Mouse (Mus musculus) lung, postnatal 14 days (tissue): ENCODE data around the gene Zfp128.
A peak's percentile ranks its signal among the peaks of the same experiment; 100 is the strongest.
"Not testable (repeated sequence)": the region's sequence is repeated elsewhere in the genome, so short reads cannot be mapped to it uniquely, and the experiment has no call there.

ENCODE experiments used
- DNase-seq: peaks from one replicate; pipeline ENCODE4 v3.0.0; 2021

The Zfp128 gene

GRCm38 (mm10) chr7:12880911-12881660, at the start of gene Zfp128:
Gene Zfp128 (plus strand): TSS chr7:12881177.
- peak; percentile 93 for DNase-seq

- peak; percentile 91 for DNase-seq
These were observed 46.5 kb upstream of the Zfp128 start, which contains the start of gene Zfp110 for GRCm38 (mm10) chr7:12834162-12835120. Gene Zfp110 (plus strand): TSS chr7:12834761.

- peak; percentile 45 for DNase-seq
These were observed 45.7 kb upstream of the Zfp128 start for GRCm38 (mm10) chr7:12835193-12835671.

- DNase-seq, result no peak
These were observed 45.2 kb upstream of the Zfp128 start for GRCm38 (mm10) chr7:12835779-12836178.

GRCm38 (mm10) chr7:12874301-12874700, 6.7 kb upstream of the Zfp128 start:
- peak; percentile 30 for DNase-seq

GRCm38 (mm10) chr7:12880036-12880435, 941 bp upstream of the Zfp128 start:
- DNase-seq, result no peak

- DNase-seq, result not testable (repeated sequence)
These were observed 480 bp upstream of the Zfp128 start for GRCm38 (mm10) chr7:12880497-12880896.

GRCm38 (mm10) chr7:12886563-12887266, 5.7 kb downstream of the Zfp128 start:
- no peak for DNase-seq

- DNase-seq, result no peak
These were observed 6.6 kb downstream of the Zfp128 start for GRCm38 (mm10) chr7:12887585-12887984.

GRCm38 (mm10) chr7:12890928-12891327, 10.0 kb downstream of the Zfp128 start:
- no peak for DNase-seq

- DNase-seq, result no peak
These were observed 10.4 kb downstream of the Zfp128 start for GRCm38 (mm10) chr7:12891334-12891733.

GRCm38 (mm10) chr7:12897655-12898410, 16.9 kb downstream of the Zfp128 start, which contains the start of gene Zscan22:
Gene Zscan22 (plus strand): TSS chr7:12897815.
- peak; percentile 90 for DNase-seq

- DNase-seq, result no peak
These were observed 20.5 kb downstream of the Zfp128 start for GRCm38 (mm10) chr7:12901517-12901916.

GRCm38 (mm10) chr7:12903623-12904022, 22.6 kb downstream of the Zfp128 start:
- DNase-seq, result no peak

- DNase-seq, result no peak
These were observed 24.2 kb downstream of the Zfp128 start for GRCm38 (mm10) chr7:12905146-12905545.

GRCm38 (mm10) chr7:12909498-12909962, 28.6 kb downstream of the Zfp128 start:
- DNase-seq, result peak; percentile 90

GRCm38 (mm10) chr7:12910181-12910668, 29.2 kb downstream of the Zfp128 start:
- peak; percentile 65 for DNase-seq

- no peak for DNase-seq
These were observed 32.6 kb downstream of the Zfp128 start for GRCm38 (mm10) chr7:12913556-12913955.

GRCm38 (mm10) chr7:12920495-12920894, 39.5 kb downstream of the Zfp128 start:
- not testable (repeated sequence) for DNase-seq

- DNase-seq, result no peak
These were observed 40.3 kb downstream of the Zfp128 start for GRCm38 (mm10) chr7:12921318-12921704.

GRCm38 (mm10) chr7:12921705-12922465, 40.9 kb downstream of the Zfp128 start, which contains the start of gene Rps5:
Gene Rps5 (plus strand): TSS chr7:12922290.
- DNase-seq, result peak; percentile 99
